Mouse (Mus musculus) midbrain, embryonic 14.5 days (tissue): ENCODE results near the gene Slc52a3. TPM values are rescaled to one million over a fixed set of nuclear protein-coding genes. Genes with fewer than 3 reads are reported as not detected.
A peak's percentile ranks its signal among the peaks of the same experiment; 100 is the strongest.

Source experiments
- ATAC-seq: fragments of 200-750 bp; cut with Nextera tagmentation; 2 replicates; pipeline ENCODE4 v1.8.0; 2017; ENCODE audit warnings: moderate number of reproducible peaks, moderate library complexity; ENCODE audit not compliant: low FRiP score, low TSS enrichment
- DNase-seq: peaks from one replicate; pipeline ENCODE4 v3.0.0-alpha.2; 2015
- H3K27ac ChIP-seq: fragments of 300-500 bp; sonication (generic); replicated peaks from 2 replicates; pipeline ENCODE4 v1.5.1; 2014; ENCODE audit warnings: mild to moderate bottlenecking, low read depth, low read length, moderate library complexity
- H3K27me3 ChIP-seq: fragments of 300-500 bp; sonication (generic); 2 replicates; pipeline ENCODE4 v1.6.1; 2014; ENCODE audit warnings: low read length, control low read depth, mixed read lengths; ENCODE audit not compliant: control insufficient read depth, insufficient read depth
- H3K36me3 ChIP-seq: fragments of 300-500 bp; sonication (generic); 2 replicates; pipeline ENCODE4 v1.6.1; 2014; ENCODE audit warnings: low read length, control low read depth; ENCODE audit not compliant: control insufficient read depth, insufficient read depth
- H3K4me1 ChIP-seq: fragments of 300-500 bp; sonication (generic); 2 replicates; pipeline ENCODE4 v1.6.1; 2014; ENCODE audit warnings: mild to moderate bottlenecking, antibody characterized with exemption, low read length, control low read depth; ENCODE audit not compliant: control insufficient read depth, insufficient read depth
- H3K4me2 ChIP-seq: fragments of 300-500 bp; sonication (generic); 2 replicates; pipeline ENCODE4 v1.6.1; 2014; ENCODE audit warnings: mild to moderate bottlenecking, low read length, moderate library complexity
- H3K4me3 ChIP-seq: fragments of 300-500 bp; sonication (generic); replicated peaks from 2 replicates; pipeline ENCODE4 v1.5.1; 2014; ENCODE audit warnings: low read depth, low read length
- H3K9ac ChIP-seq: fragments of 300-500 bp; sonication (generic); replicated peaks from 2 replicates; pipeline ENCODE4 v1.6.1; 2014; ENCODE audit warnings: mild to moderate bottlenecking, low read length, moderate library complexity
- H3K9me3 ChIP-seq: fragments of 300-500 bp; sonication (generic); 2 replicates; pipeline ENCODE4 v1.6.1; 2016; ENCODE audit warnings: low read length, control low read depth, mixed read lengths; ENCODE audit not compliant: control insufficient read depth
- WGBS: fragments of 180-500 bp; shearing (Covaris S2); extraction: QIAGEN DNeasy Blood & Tissue Kit; methylation state at CpG from one replicate; pipeline ENCODE4 v1.1.7; 2014; 5-methylcytosine and 5-hydroxymethylcytosine counted together
- polyA plus RNA-seq: library from polyadenylated mRNA; unstranded; fragments of >200 nt; fragmentation: Nextera tagmentation; extraction: Ambion mirVana; gene quantifications from 2 replicates; pipeline ENCODE4 v1.2.1, GENCODE M21; 2014

The Slc52a3 gene
- polyA plus RNA-seq, 1 experiment from 2014 or later, result 0.74 TPM

DNA sequence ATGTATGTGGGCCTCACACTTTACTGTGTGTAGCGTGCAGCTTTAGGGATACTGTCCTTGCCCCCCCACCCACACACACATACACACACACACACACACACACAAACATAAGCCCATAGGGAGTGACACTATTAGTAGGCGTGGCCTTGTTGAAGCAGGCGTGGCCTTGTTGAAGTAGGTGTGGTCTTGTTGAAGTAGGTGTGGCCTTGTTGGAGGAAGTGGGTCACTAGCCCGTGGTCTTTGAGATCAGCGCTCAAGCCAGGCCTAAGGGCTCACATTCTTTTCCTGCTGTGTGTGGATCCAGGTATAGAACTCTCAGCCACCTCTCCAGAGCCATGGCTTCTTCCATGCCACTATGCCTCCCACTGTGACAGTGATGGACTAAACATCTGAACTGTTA is 34.7 kb downstream of the Slc52a3 start:
- ATAC-seq, result no peak
- 85% methylated on average over 5 of the region's 5 CpGs for WGBS

DNA sequence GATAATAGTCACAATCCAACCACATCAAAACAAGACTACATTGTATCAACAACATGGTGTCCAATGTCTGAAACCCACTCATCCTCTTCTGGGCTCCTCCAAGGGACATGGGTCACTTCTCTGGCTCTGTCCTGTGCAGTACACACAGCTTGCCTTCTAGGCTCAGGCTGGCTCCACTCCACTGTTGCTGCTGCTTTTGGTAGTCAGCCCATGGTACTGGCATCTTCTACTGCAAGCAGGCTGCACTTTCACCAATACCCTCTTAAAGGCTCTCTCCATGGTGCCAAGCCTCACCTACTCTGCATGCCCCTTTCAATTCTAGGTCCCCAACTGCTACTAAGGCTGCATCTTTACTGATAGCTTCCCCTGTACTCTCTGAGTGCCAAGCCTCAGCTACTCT is 43.8 kb downstream of the Slc52a3 start:
- no peak for DNase-seq
- no peak for ATAC-seq
- H3K9ac ChIP-seq, result no peak overlapping the region
- no peak overlapping the region for H3K4me2 ChIP-seq
- H3K36me3 ChIP-seq, result no peaks in the 10 kb centered on the region
- no peaks in the 10 kb centered on the region for H3K4me1 ChIP-seq
- H3K4me3 ChIP-seq, result no peak overlapping the region
- no peaks in the 10 kb centered on the region for H3K9me3 ChIP-seq
- no peaks in the 10 kb centered on the region for H3K27me3 ChIP-seq
- no peak overlapping the region for H3K27ac ChIP-seq

More for the DNA sequence above, 34.7 kb downstream of the Slc52a3 start:
- no peaks in the 10 kb centered on the region for H3K36me3 ChIP-seq
- no peak overlapping the region for H3K9ac ChIP-seq
- H3K4me3 ChIP-seq, result no peak overlapping the region
- H3K4me1 ChIP-seq, result 0 out of 2 replicates have a peak, but pooled peaks cover 7% of the 10 kb centered on the region
- DNase-seq, result no peak
- H3K4me2 ChIP-seq, result no peak overlapping the region
- no peaks in the 10 kb centered on the region for H3K9me3 ChIP-seq
- H3K27me3 ChIP-seq, result no peaks in the 10 kb centered on the region
- no peak overlapping the region for H3K27ac ChIP-seq

DNA sequence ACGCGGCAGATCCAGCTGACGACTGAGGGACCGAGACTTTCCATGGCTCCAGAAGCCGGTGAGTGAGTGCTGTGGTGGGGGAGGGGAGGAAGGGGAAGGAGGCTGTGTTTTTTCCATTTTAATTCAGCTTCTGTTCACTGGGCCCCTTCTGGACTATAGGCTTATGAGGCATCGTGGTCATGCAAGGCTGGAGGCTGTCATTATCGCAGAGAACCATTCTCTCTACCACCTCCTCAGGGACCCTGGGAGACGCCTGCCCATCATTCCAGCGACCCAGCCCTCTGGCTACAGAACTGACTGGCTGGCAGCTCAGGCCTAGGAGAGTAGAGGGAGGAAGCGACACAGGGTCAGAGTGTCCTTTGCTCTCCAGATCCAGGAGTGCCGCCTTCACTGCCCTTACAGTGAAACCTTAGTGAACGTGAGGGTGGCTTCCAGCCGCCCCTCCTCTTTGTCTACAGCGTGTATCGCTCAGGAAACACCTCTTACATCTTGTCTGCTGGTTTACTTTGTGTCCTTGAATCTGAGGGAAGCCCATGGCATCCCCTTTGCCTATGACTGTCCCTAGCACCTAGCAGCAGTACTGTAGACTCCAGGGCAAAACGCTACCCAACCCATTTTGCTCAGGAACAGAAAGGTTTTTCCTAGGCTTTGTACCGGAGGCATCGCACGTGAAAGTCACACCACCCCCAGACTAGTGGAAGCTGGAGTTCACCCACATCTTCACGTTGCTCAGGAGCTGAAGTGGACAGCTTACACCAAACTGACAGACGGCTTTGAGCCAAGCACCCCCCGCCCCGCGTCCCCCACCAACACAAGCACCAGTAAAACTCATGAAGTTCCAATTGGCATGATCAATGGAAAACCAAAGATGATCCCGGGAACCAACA is 51.0 kb downstream of the Slc52a3 start:
- 3% methylated on average over 25 of the region's 25 CpGs for WGBS
- Histone ChIP-seq H3K4me3 (peak overlapping the region; percentile 43; the same call in 1 of the 2 replicates), H3K9me3 (no peaks in the 10 kb centered on the region), H3K27me3 (no peaks in the 10 kb centered on the region), H3K36me3 (no peaks in the 10 kb centered on the region), H3K9ac (no peak overlapping the region; the same call in 1 of the 2 replicates), H3K4me1 (peaks cover 49% of the 10 kb centered on the region), H3K27ac (peak overlapping the region; percentile 90), H3K4me2 (peak overlapping the region; percentile 92)
- ATAC-seq (peak; percentile 57; the same call in 1 of the 2 replicates), DNase-seq (peak; percentile 81)

DNA sequence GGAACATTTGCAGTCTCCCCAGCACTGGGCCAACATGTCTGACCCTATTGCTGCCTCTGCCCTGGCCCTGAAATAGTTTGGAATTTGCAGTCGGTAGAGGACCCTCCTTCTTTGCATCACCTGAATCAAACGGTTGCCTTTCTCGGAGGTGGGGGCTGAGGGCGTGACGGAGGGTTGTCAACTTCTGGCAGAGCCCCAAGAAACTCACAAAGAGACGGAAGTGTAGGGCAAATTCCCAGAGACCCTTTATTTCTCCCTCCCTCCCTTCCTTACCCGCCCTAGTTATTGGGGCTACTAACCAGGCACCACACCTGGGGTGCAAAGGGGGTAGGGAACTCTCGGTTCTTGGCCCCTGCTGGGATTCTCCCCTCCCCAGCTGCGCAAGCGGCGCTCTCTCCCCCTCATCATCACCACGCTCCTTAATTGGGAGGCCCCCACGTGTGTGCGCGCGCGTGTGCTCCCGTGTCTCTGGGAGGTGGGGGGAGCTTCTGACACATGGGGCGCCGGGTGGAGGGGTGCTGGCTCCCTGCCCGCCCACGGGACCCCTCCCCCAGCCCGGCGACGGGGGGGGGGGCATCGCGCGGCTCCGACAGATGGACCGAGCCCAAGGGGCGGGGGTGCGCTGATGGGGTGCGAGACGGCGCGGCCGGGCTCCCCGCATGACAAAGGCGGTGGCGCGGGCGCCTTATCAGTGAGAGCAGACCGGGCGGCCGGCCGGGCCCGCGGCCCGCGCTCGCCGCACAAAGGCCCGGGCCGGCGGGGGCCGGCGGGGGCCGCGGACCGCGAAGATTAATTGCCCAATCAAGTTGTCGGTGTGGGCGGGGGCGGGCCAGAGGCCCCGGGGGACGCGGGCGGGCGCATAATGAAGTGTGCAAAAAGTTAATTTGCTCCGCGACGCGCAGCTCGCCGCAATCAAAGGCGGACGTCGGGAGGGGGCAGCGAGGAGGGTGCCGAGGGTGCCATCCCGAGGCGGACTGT is 52.0 kb downstream of the Slc52a3 start:
- H3K4me1 ChIP-seq, result peaks cover 52% of the 10 kb centered on the region
- DNase-seq (peak; percentile 78), ATAC-seq (peak; percentile 74)
- peak overlapping the region; percentile 69 for H3K9ac ChIP-seq
- no peaks in the 10 kb centered on the region for H3K27me3 ChIP-seq
- H3K27ac ChIP-seq, result peak overlapping the region; percentile 90
- peak overlapping the region; percentile 92 for H3K4me2 ChIP-seq
- H3K4me3 ChIP-seq, result peak overlapping the region; percentile 43
- under 1% methylated on average over 80 of the region's 82 CpGs for WGBS
- no peaks in the 10 kb centered on the region for H3K9me3 ChIP-seq
- no peaks in the 10 kb centered on the region for H3K36me3 ChIP-seq

DNA sequence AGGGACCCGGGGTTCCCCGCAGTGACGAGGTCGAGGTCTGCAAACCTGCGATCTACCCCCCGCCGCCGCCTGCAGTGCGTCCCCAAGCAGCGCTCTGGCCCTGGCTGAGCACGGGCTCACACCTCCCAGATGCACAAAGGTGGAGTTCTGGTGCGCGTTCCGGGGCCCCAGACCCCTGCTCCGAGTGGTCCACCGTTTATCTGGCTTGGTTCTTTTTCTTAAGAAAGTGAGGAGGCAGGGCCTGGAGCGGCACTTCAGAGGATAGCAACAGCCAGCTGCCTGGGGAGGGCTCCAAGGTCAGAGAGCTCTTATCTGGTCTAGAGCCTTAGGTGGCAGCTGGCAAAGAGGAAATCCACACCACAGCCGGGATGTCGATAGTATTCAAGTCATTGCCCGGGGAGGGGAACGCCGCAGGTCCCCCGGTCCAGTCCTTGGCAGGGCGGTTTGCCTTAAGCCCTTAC is 52.7 kb downstream of the Slc52a3 start:
- ATAC-seq, result peak; percentile 43
- peaks cover 52% of the 10 kb centered on the region for H3K4me1 ChIP-seq
- 1% methylated on average over 24 of the region's 24 CpGs for WGBS

DNA sequence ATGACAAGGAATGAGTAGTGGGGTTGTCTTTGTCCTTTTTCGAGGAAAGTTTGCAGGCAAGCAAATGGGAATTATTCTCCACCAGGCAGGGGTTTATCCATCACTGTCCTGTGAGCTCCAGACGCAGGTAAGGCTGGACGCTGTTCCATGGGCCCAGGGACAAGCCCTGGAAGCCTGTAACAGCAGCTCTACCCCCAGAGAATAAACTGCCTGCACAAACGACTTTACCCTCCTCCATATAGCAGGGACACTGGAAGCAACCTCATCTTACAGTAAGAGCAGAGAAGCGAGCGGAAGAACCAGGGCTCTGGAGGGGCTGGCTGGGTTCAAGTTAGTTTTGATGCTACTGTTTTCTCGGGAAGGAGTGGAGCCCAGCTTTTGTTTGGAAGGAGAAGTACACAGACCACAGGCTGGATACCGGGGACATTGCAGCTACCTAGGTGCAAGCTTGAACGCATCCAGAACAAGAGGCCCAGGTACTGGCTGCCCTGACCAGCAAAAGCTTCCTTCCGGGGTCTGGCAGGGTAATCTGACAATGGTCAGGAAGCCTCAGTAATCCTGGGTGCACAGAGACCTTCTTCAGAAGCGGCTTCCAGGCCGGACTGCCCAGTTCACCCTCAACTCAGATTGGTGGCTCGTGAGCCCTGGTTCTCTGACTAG is 53.4 kb downstream of the Slc52a3 start:
- no peak for ATAC-seq
- Histone ChIP-seq H3K4me3 (peak overlapping the region; percentile 43), H3K9ac (peak overlapping the region; percentile 69), H3K36me3 (no peaks in the 10 kb centered on the region), H3K27ac (peak overlapping the region; percentile 90), H3K9me3 (no peaks in the 10 kb centered on the region), H3K4me1 (peaks cover 52% of the 10 kb centered on the region), H3K4me2 (peak overlapping the region; percentile 92), H3K27me3 (no peaks in the 10 kb centered on the region)
- WGBS, result 7% methylated on average over 13 of the region's 13 CpGs
- peak; percentile 44 for DNase-seq

More for the DNA sequence above, 52.7 kb downstream of the Slc52a3 start:
- H3K9me3 ChIP-seq, result no peaks in the 10 kb centered on the region
- H3K9ac ChIP-seq, result peak overlapping the region; percentile 69
- peak overlapping the region; percentile 90 for H3K27ac ChIP-seq
- DNase-seq, result peak; percentile 68
- no peaks in the 10 kb centered on the region for H3K36me3 ChIP-seq
- peak overlapping the region; percentile 43 for H3K4me3 ChIP-seq
- peak overlapping the region; percentile 92 for H3K4me2 ChIP-seq
- no peaks in the 10 kb centered on the region for H3K27me3 ChIP-seq

DNA sequence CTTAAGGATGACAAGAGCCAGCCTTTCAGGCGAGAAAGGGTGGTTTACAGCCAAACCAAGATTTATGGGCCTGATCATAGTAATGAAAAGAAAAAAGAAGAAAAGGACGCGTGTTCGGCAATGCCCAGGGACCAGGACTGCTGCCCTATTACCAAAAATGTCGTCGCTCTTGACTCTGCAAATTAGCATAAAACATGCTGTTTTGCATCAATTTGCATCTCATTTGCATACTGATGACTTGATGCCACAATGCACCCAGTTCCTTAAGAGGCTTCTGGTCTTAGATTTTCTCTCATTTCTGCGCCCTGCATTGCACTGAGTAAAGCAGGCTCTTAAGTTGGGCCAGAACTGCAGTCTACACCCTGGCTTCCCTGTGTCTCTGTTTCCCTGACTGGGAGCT is 54.0 kb downstream of the Slc52a3 start:
- ATAC-seq (peak; percentile 52), DNase-seq (peak; percentile 82)
- peak overlapping the region; percentile 90 for H3K27ac ChIP-seq
- H3K4me1 ChIP-seq, result peaks cover 52% of the 10 kb centered on the region
- no peaks in the 10 kb centered on the region for H3K36me3 ChIP-seq
- H3K9me3 ChIP-seq, result no peaks in the 10 kb centered on the region
- peak overlapping the region; percentile 69 for H3K9ac ChIP-seq
- no peaks in the 10 kb centered on the region for H3K27me3 ChIP-seq
- no peak overlapping the region for H3K4me3 ChIP-seq
- H3K4me2 ChIP-seq, result peak overlapping the region; percentile 92
- WGBS, result 2% methylated on average over 7 of the region's 7 CpGs

DNA sequence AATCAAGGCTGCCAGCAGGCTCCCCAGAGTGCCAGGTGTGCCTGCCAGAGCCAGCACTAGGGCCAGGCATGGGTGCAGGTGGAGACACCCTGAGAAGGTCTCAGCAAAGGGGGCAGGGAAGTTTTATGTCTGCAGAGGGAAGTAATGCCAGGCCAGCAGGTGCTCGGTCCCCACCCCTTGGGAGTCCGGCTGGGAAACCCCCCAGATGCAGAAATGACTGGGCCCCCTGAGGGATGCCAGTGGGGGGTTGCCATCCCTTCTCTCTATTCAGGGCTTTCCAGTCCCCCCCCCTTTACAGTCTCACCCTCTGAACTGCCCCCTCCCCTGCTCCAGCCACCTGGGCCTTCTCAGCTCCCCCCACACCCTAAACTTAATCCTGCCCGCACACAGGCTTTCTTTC is 55.7 kb downstream of the Slc52a3 start:
- ATAC-seq (no peak), DNase-seq (no peak)
- Histone ChIP-seq H3K4me3 (no peak overlapping the region), H3K9ac (0 out of 2 replicates have a peak overlapping the region, but pooled peaks have one; percentile 17), H3K4me1 (peaks cover 61% of the 10 kb centered on the region), H3K36me3 (no peaks in the 10 kb centered on the region), H3K27ac (peak overlapping the region; percentile 90; the same call in 1 of the 2 replicates), H3K27me3 (no peaks in the 10 kb centered on the region), H3K4me2 (no peak overlapping the region), H3K9me3 (no peaks in the 10 kb centered on the region)
- WGBS, result 53% methylated on average over 3 of the region's 3 CpGs
